Mouse (Mus musculus): ENCODE measurements at regions not wholly inside any gene's neighbourhood (a gene's known extent, or its start where the extent isn't known, plus 50 kb on each side); places are given as distances from the start of the nearest gene placed in this dataset.

DNA sequence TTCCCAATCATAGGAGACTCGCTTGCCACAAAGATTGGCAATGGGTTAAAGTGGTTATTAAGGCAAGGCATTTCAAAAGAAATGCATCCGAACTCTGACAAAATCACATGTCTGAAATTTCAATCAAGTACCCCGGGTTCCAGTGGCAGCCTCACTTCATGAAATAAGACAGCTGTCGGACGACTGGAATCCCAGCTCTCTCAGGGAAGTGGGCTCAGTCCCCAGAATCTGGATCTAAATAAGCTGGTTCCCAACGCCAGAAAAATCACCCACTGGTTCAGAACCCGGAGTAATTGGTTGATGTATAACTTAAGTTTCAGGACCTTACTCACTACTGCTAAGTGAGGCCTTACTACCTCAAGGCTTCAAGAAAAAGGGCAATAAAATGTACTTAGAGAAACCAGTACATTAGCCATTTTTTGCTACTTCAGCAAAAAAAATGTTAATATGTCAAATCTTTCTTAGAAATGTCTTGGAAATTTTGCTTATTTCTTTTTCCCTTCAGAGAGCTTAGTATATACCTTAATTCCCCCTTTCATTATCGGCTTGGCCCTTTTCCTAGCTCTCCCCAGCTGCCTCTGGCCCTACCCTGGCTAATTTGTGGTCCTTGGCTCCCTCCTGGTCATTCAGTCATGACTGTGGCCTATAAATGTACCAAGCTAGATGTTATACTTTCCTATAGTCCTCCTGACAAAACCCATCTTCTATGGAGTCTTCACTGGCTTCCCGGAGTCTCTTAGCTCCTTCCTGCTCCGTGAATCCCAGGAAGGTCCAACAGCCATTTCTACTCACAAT lies 562.1 kb upstream of the Zeb2 start:
- Histone ChIP-seq H3K9ac (replicated peaks) (no peak overlapping the region), H3K4me1 (replicated peaks) (peaks cover 14% of the 10 kb centered on the region; the same call in 1 of the 2 replicates), H3K4me3 (replicated peaks) (no peak overlapping the region), H3K27ac (no peak overlapping the region), H3K36me3 (no peaks in the 10 kb centered on the region), H3K9me3 (no peaks in the 10 kb centered on the region), H3K27me3 (no peaks in the 10 kb centered on the region), H3K4me2 (no peak overlapping the region)
- 63% methylated on average over 10 of the region's 10 CpGs for WGBS
- ATAC-seq (ENCODE audit: insufficient number of reproducible peaks, insufficient read depth, low FRiP score, low TSS enrichment, low read depth), result no peak

DNA sequence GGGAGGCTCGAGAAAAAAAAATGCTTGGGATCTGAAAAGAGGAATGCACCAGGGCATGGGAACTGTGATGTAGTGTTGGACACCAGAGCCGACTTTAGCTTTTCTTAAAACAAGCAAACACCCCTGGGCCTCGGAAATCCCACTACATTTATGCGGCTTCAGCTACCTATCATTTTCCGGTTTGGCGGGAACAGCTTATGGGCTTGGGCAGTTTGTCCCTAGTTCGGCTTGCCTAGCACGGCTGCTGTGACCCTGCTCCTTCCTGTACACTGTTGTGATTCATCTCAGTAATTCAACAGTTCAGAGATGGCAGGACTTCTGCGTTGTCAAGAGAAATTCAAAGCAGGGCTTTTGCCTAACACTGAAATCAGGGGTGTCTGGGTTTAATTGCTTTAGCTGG lies 561.5 kb upstream of the Zeb2 start:
- no peaks in the 10 kb centered on the region for H3K9me3 ChIP-seq
- H3K27ac ChIP-seq, result no peak overlapping the region
- no peak overlapping the region for H3K9ac ChIP-seq (replicated peaks)
- H3K4me1 ChIP-seq (replicated peaks), result peaks cover 14% of the 10 kb centered on the region; the same call in 1 of the 2 replicates
- no peaks in the 10 kb centered on the region for H3K36me3 ChIP-seq
- 61% methylated on average over 9 of the region's 9 CpGs for WGBS
- no peak overlapping the region for H3K4me2 ChIP-seq
- no peak overlapping the region for H3K4me3 ChIP-seq (replicated peaks)
- no peak for ATAC-seq (ENCODE audit: insufficient number of reproducible peaks, insufficient read depth, low FRiP score, low TSS enrichment, low read depth)
- H3K27me3 ChIP-seq, result no peaks in the 10 kb centered on the region

DNA sequence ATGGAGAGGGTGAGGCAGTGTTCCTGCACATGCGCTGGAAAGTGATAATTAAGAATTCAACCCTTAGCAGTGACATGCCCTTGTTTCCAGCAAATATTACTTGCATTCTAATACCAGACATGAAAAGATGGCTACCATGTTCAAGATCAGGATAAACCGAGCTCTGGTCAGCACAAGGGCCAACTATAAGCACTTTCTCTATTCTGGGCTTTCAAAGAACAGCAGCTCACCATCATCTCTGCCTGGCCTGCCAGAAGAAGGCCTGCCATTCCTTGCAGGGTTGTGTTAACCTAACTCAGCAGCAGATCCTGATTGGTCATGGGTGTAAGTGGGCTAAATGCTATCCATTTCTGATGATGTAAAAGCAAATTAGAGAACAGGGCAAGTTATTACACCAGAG lies 558.6 kb upstream of the Zeb2 start:
- Histone ChIP-seq H3K4me2 (no peak overlapping the region), H3K27ac (no peak overlapping the region), H3K9me3 (no peaks in the 10 kb centered on the region), H3K27me3 (no peaks in the 10 kb centered on the region), H3K4me3 (replicated peaks) (no peak overlapping the region), H3K36me3 (no peaks in the 10 kb centered on the region), H3K9ac (replicated peaks) (no peak overlapping the region), H3K4me1 (replicated peaks) (peaks cover 14% of the 10 kb centered on the region; the same call in 1 of the 2 replicates)
- 62% methylated on average over 2 of the region's 2 CpGs for WGBS
- no peak for ATAC-seq (ENCODE audit: insufficient number of reproducible peaks, insufficient read depth, low FRiP score, low TSS enrichment, low read depth)

DNA sequence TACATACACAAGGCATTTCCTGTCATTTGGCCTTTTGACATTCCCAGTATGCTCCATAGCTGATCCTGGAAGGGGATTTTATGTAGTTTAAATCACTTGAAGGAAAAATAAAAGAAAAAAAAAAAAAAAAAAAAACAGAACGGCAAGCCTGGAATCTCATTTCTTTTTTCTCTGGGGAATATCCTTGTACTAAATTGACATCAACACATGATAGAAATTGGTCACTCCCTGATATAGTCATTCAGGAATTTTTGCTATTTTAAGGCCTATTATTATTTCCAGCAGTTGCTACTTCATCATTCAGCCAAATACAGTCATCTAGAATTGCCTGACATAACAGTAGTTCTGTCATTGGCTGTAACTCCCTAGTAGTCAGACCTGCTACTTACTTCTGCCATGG lies 538.8 kb upstream of the Zeb2 start:
- Histone ChIP-seq H3K9ac (replicated peaks) (no peak overlapping the region), H3K4me3 (replicated peaks) (no peak overlapping the region), H3K4me2 (no peak overlapping the region), H3K36me3 (no peaks in the 10 kb centered on the region), H3K4me1 (replicated peaks) (no peaks in the 10 kb centered on the region), H3K27me3 (no peaks in the 10 kb centered on the region), H3K27ac (no peak overlapping the region), H3K9me3 (no peaks in the 10 kb centered on the region)
- WGBS, result 55% methylated on average over 1 of the region's 1 CpGs
- no peak for ATAC-seq (ENCODE audit: insufficient number of reproducible peaks, insufficient read depth, low FRiP score, low TSS enrichment, low read depth)

DNA sequence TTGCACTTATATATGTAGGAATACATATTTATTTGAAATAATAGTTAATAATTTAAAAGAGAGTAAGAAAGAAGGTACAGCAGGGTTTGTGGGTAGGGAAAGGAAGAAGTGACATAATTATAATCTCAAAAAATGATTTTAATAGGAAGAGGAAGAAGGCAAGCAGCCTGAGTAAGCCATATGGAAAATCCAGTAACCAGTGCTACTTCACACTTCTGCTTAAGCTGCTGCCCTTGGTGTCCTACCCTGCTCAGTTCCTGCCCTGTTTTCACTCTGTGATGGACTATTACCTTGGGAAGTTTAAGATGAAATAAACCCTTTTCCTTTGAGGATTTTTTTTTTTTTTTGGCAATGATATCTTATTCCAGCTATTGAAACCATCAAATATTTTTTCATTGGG lies 537.5 kb upstream of the Zeb2 start:
- Histone ChIP-seq H3K27ac (no peak overlapping the region), H3K36me3 (no peaks in the 10 kb centered on the region), H3K4me3 (replicated peaks) (no peak overlapping the region), H3K27me3 (no peaks in the 10 kb centered on the region), H3K9me3 (no peaks in the 10 kb centered on the region), H3K4me1 (replicated peaks) (0 out of 2 replicates have a peak, but pooled peaks cover 3% of the 10 kb centered on the region), H3K4me2 (no peak overlapping the region), H3K9ac (replicated peaks) (no peak overlapping the region)
- no peak for ATAC-seq (ENCODE audit: insufficient number of reproducible peaks, insufficient read depth, low FRiP score, low TSS enrichment, low read depth)

DNA sequence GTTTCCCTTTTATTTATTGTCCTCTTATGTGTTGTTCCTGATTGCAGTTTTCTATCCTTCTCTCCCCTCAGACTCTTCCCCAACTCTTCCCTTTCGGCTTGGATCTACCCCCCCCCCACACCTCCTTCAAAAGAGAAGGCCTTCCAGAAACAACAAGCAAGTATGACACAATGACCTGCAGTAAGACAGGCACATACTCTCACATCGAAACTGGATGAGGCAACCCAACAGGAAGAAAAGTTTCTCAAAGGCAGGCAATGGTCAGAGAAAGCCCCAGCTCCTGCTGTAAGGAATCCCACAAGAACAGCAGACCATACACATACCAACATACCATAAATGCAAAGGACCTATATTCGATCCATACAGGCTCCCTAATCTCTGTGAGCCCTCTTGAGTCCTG lies 535.8 kb upstream of the Zeb2 start:
- Histone ChIP-seq H3K9ac (replicated peaks) (no peak overlapping the region), H3K4me2 (no peak overlapping the region), H3K27ac (no peak overlapping the region), H3K4me3 (replicated peaks) (no peak overlapping the region), H3K36me3 (no peaks in the 10 kb centered on the region), H3K9me3 (no peaks in the 10 kb centered on the region), H3K4me1 (replicated peaks) (0 out of 2 replicates have a peak, but pooled peaks cover 3% of the 10 kb centered on the region), H3K27me3 (no peaks in the 10 kb centered on the region)
- 80% methylated on average over 3 of the region's 3 CpGs for WGBS
- no peak for ATAC-seq (ENCODE audit: insufficient number of reproducible peaks, insufficient read depth, low FRiP score, low TSS enrichment, low read depth)

DNA sequence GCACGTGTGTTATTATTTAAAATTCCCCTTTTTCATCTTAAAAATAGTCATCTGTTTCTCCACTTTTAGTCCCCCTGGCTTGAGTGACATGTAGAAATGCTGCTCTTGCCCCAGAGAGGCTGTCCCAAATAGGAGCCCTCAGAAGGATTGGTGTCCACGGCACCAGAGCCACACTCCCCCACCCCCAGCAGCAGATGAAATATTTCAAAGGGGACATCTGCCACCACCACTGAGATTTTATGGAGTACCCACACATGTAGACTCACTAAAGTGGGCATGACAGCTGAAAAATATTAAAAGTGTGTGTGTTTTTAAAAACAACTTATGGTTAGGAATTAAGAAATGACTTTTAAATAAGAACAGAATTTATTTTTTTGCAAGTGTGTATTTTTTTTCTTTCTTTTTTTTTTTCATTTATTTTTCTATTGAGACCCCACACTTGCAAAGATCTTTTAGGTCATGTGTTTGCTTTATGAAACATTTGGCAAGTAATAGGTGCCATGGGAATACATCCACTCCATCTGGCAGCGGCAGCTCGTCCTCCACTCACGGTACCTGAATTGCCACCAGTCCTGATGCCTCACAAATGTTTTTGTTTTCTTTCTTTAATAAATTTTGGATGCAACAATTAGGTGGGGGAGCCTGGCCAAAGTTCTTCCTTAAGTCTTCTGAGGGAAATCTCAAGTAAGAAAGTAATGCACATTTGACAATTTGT lies 533.2 kb upstream of the Zeb2 start:
- Histone ChIP-seq H3K4me1 (replicated peaks) (0 out of 2 replicates have a peak, but pooled peaks cover 3% of the 10 kb centered on the region), H3K27ac (no peak overlapping the region), H3K9me3 (no peaks in the 10 kb centered on the region), H3K27me3 (no peaks in the 10 kb centered on the region), H3K4me2 (no peak overlapping the region), H3K9ac (replicated peaks) (no peak overlapping the region), H3K36me3 (no peaks in the 10 kb centered on the region), H3K4me3 (replicated peaks) (no peak overlapping the region)
- ATAC-seq (ENCODE audit: insufficient number of reproducible peaks, insufficient read depth, low FRiP score, low TSS enrichment, low read depth), result no peak
- WGBS, result 44% methylated on average over 5 of the region's 5 CpGs

DNA sequence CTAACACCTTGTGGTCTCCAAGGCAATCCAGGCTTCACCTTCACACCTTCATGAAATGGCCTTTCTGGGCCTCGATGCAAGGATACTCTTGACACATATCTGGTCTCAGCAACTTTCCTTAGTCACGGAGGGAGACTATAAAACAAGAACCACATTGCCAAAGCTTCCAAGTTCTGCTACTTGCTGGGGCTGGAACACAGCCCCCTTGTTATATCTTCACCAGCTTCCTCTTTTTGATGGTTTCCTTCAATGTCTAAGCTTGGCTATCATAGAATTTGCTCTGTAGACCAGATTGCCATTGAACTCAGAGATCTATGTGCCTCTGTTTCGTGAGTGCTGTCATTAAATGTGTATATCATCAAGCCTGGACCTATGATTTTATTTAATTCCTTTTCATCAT lies 530.7 kb upstream of the Zeb2 start:
- no peaks in the 10 kb centered on the region for H3K36me3 ChIP-seq
- H3K27ac ChIP-seq, result no peak overlapping the region
- no peaks in the 10 kb centered on the region for H3K9me3 ChIP-seq
- ATAC-seq (ENCODE audit: insufficient number of reproducible peaks, insufficient read depth, low FRiP score, low TSS enrichment, low read depth), result no peak
- 0 out of 2 replicates have a peak, but pooled peaks cover 3% of the 10 kb centered on the region for H3K4me1 ChIP-seq (replicated peaks)
- no peak overlapping the region for H3K9ac ChIP-seq (replicated peaks)
- H3K4me3 ChIP-seq (replicated peaks), result no peak overlapping the region
- H3K4me2 ChIP-seq, result no peak overlapping the region
- no peaks in the 10 kb centered on the region for H3K27me3 ChIP-seq
- WGBS, result 86% methylated on average over 3 of the region's 3 CpGs

DNA sequence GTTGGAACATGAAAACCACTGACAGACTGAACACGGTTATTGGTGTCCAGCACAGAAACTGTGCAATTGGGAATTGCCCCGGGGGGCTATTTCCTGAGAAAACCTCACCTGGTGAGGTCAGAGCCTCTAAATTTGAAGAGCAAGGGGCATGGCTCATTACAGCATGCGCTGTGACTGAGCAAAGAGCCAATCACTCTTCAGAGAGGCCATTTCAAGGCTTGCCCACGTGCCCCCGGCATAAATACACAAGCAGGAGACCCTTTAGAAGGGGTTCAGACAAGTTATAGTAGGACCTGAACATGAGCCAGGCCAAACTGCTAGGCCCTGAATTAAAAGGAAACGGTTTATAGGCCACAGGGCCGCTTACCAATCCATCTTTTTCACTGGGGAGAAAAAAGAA lies 512.9 kb upstream of the Zeb2 start:
- H3K4me3 ChIP-seq (replicated peaks), result no peak overlapping the region
- H3K4me2 ChIP-seq, result 0 out of 2 replicates have a peak overlapping the region, but pooled peaks have one; percentile 4
- H3K27ac ChIP-seq, result peak overlapping the region; percentile 47; the same call in 1 of the 2 replicates
- H3K9me3 ChIP-seq, result no peaks in the 10 kb centered on the region
- H3K27me3 ChIP-seq, result no peaks in the 10 kb centered on the region
- H3K9ac ChIP-seq (replicated peaks), result no peak overlapping the region
- WGBS, result 17% methylated on average over 7 of the region's 7 CpGs
- no peaks in the 10 kb centered on the region for H3K36me3 ChIP-seq
- ATAC-seq (ENCODE audit: insufficient number of reproducible peaks, insufficient read depth, low FRiP score, low TSS enrichment, low read depth), result peak; percentile 79
- peaks cover 13% of the 10 kb centered on the region; the same call in 1 of the 2 replicates for H3K4me1 ChIP-seq (replicated peaks)

DNA sequence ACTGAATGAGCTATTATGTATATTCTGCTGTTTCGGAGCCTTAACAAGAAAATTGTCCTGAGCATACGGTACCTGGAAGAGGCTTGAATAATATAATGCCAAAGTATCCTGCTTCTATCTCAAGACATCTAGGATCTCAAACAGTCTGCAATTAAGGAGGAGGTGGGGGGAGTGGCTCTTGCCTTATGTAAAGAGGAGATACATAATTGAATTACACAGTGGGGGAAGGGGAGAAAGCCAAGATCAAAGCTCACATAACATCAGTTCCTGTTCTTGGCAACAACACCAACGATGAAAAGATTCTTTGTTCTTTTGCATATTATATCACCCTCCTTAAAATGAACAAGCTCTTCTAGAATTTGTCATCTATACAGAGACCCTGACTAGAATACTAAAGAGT lies 512.4 kb upstream of the Zeb2 start:
- no peaks in the 10 kb centered on the region for H3K27me3 ChIP-seq
- H3K36me3 ChIP-seq, result no peaks in the 10 kb centered on the region
- H3K4me1 ChIP-seq (replicated peaks), result peaks cover 13% of the 10 kb centered on the region; the same call in 1 of the 2 replicates
- ATAC-seq (ENCODE audit: insufficient number of reproducible peaks, insufficient read depth, low FRiP score, low TSS enrichment, low read depth), result no peak
- WGBS, result 53% methylated on average over 3 of the region's 3 CpGs
- no peak overlapping the region for H3K9ac ChIP-seq (replicated peaks)
- H3K4me3 ChIP-seq (replicated peaks), result no peak overlapping the region
- H3K9me3 ChIP-seq, result no peaks in the 10 kb centered on the region
- no peak overlapping the region for H3K4me2 ChIP-seq
- no peak overlapping the region for H3K27ac ChIP-seq

DNA sequence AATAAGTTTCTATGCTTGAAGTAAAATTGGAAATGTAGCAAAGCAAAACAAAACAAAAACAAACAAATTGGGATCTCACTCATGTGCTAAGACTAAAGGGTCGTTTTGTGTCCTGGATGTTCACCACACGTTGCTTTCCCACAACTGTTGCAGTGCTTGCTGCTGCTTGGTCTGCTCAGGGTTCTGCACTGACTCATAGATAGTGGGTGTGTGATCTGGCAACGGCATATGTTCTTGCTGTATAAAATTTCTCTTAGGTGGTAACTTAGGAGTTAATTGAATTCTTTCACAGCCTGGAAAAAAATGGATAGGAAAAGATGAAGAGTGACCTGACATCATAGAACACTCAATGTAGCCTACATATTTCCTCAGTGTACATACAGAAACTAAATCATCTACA lies 505.9 kb upstream of the Zeb2 start:
- Histone ChIP-seq H3K27me3 (no peaks in the 10 kb centered on the region), H3K4me3 (replicated peaks) (no peak overlapping the region), H3K9ac (replicated peaks) (no peak overlapping the region), H3K27ac (no peak overlapping the region), H3K4me2 (no peak overlapping the region), H3K36me3 (no peaks in the 10 kb centered on the region), H3K4me1 (replicated peaks) (no peaks in the 10 kb centered on the region), H3K9me3 (no peaks in the 10 kb centered on the region)
- no peak for ATAC-seq (ENCODE audit: insufficient number of reproducible peaks, insufficient read depth, low FRiP score, low TSS enrichment, low read depth)
- WGBS, result 69% methylated on average over 3 of the region's 3 CpGs

All from limb, embryonic 12.5 days (tissue).